Mouse (Mus musculus): Measurements from ENCODE around the gene Cyp2c55. TPM values are rescaled to one million over a fixed set of nuclear protein-coding genes. Genes with fewer than 3 reads are reported as not detected.

Cyp2c55 gene
- polyA plus RNA-seq (2021; fragmentation: Nextera tagmentation), result not detected in 2 replicates
- long read RNA-seq, experiment 1, result 0 reads
- long read RNA-seq, experiment 2, result 0 reads

GRCm38 (mm10) chr19:39006715-39007114 lies at the start of gene Cyp2c55:
Gene Cyp2c55, plus strand, starts transcription at chr19:39007019.

GRCm38 (mm10) chr19:39060719-39061118 lies 53.9 kb downstream of the Cyp2c55 start, which contains the start of gene Cyp2c65:
Gene Cyp2c65, plus strand, starts transcription at chr19:39061015.

Other genes with a start within 250 kb of the Cyp2c55 start
- 1.6 and 1.9 TPM in 2 replicates for gene Noc3l, start 187.8 kb upstream of the Cyp2c55 start, polyA plus RNA-seq (2021; fragmentation: Nextera tagmentation)
- 2.0 and 2.8 TPM in 2 replicates for gene Tbc1d12, start 170.4 kb upstream of the Cyp2c55 start, polyA plus RNA-seq (2021; fragmentation: Nextera tagmentation)
- gene Hells, start 76.1 kb upstream of the Cyp2c55 start, polyA plus RNA-seq (2021; fragmentation: Nextera tagmentation), result 1.9 and 2.4 TPM in 2 replicates
- not detected in 2 replicates for gene Cyp2c65, start 54.0 kb downstream of the Cyp2c55 start, polyA plus RNA-seq (2021; fragmentation: Nextera tagmentation)
- gene Cyp2c66, start 106.9 kb downstream of the Cyp2c55 start, polyA plus RNA-seq (2021; fragmentation: Nextera tagmentation), result not detected in 2 replicates